Mouse (Mus musculus) MEL-GATA-1-ER (cell line): Measurements from ENCODE around the gene Supt3.

Source experiments
- DNase-seq: peaks from one replicate; pipeline ENCODE4 v3.0.0-alpha.2; 2012; ENCODE audit warnings: low read depth; ENCODE audit errors: extremely low read depth

Supt3 gene

GRCm38 (mm10) chr17:44776738-44777270 is at the start of gene Supt3:
Gene Supt3, plus strand, starts transcription at chr17:44777152.
- peak; percentile 72 for DNase-seq

GRCm38 (mm10) chr17:44727675-44728074 is 49.3 kb upstream of the Supt3 start:
- DNase-seq: no peak

GRCm38 (mm10) chr17:44728464-44728863 is 48.5 kb upstream of the Supt3 start:
- no peak for DNase-seq

- no peak for DNase-seq
Observed at GRCm38 (mm10) chr17:44733544-44734310, 43.2 kb upstream of the Supt3 start.

GRCm38 (mm10) chr17:44734501-44735222 is 42.3 kb upstream of the Supt3 start:
- DNase-seq: no peak

- no peak for DNase-seq
Observed at GRCm38 (mm10) chr17:44735223-44735990, 41.5 kb upstream of the Supt3 start.

- DNase-seq: no peak
Observed at GRCm38 (mm10) chr17:44735991-44736561, 40.9 kb upstream of the Supt3 start.

- DNase-seq: no peak
Observed at GRCm38 (mm10) chr17:44737275-44738120, 39.5 kb upstream of the Supt3 start.

GRCm38 (mm10) chr17:44738121-44738637 is 38.8 kb upstream of the Supt3 start:
- DNase-seq: no peak

- no peak for DNase-seq
Observed at GRCm38 (mm10) chr17:44742246-44742645, 34.7 kb upstream of the Supt3 start.

GRCm38 (mm10) chr17:44743780-44744179 is 33.2 kb upstream of the Supt3 start:
- DNase-seq: peak; percentile 6

GRCm38 (mm10) chr17:44745378-44745777 is 31.6 kb upstream of the Supt3 start:
- no peak for DNase-seq

- DNase-seq: no peak
Observed at GRCm38 (mm10) chr17:44766318-44766717, 10.6 kb upstream of the Supt3 start.

- DNase-seq: no peak
Observed at GRCm38 (mm10) chr17:44766975-44767374, 10.0 kb upstream of the Supt3 start.

GRCm38 (mm10) chr17:44767375-44767774 is 9.6 kb upstream of the Supt3 start:
- no peak for DNase-seq

GRCm38 (mm10) chr17:44768522-44768921 is 8.4 kb upstream of the Supt3 start:
- no peak for DNase-seq

GRCm38 (mm10) chr17:44770871-44771270 is 6.1 kb upstream of the Supt3 start:
- no peak for DNase-seq

- DNase-seq: no peak
Observed at GRCm38 (mm10) chr17:44772576-44772975, 4.4 kb upstream of the Supt3 start.

- peak; percentile 47 for DNase-seq
Observed at GRCm38 (mm10) chr17:44777337-44777804, 419 bp downstream of the Supt3 start.

- no peak for DNase-seq
Observed at GRCm38 (mm10) chr17:44778141-44778540, 1.2 kb downstream of the Supt3 start.
